Mouse (Mus musculus): Measurements from ENCODE around the gene Psmb8. TPM values are rescaled to one million over a fixed set of nuclear protein-coding genes. Genes with fewer than 3 reads are reported as not detected.
"Not testable (repeated sequence)": the region's sequence is repeated elsewhere in the genome, so short reads cannot be mapped to it uniquely, and the experiment has no call there.

Psmb8 gene
- polyA plus RNA-seq, 1 experiment from 2014 or later: 58.6 TPM

- DNase-seq (ENCODE audit: low spot score) (no peak), ATAC-seq (no peak)
- H3K4me3 ChIP-seq (ENCODE audit: low read depth, low read length): no peak overlapping the region
- no peak overlapping the region for H3K9ac ChIP-seq (replicated peaks; ENCODE audit: low read depth)
- H3K27me3 ChIP-seq (replicated peaks; ENCODE audit: insufficient read depth, low read length): no peaks in the 10 kb centered on the region
- no peaks in the 10 kb centered on the region for H3K36me3 ChIP-seq (ENCODE audit: insufficient read depth, low read length)
- H3K4me2 ChIP-seq (replicated peaks; ENCODE audit: low read depth, low read length): no peak overlapping the region
- whole genome bisulfite sequencing: 92% methylated on average over 3 of the region's 3 CpGs
- no peaks in the 10 kb centered on the region for H3K4me1 ChIP-seq (ENCODE audit: insufficient read depth, low read depth, low read length)
- TF ChIP-seq CTCF (IDR thresholded peaks at IDR 0.05) (no peak), EP300 (IDR thresholded peaks at IDR 0.05) (no peak)
- H3K9me3 ChIP-seq (ENCODE audit: low read length): no peaks in the 10 kb centered on the region
- no peak overlapping the region for H3K27ac ChIP-seq (ENCODE audit: low read length)
Observed at GRCm38 (mm10) chr17:34224816-34225215, 27.3 kb downstream of the Psmb8 start.

GRCm38 (mm10) chr17:34225426-34225825 lies 27.9 kb downstream of the Psmb8 start:
- H3K27me3 ChIP-seq (replicated peaks; ENCODE audit: insufficient read depth, low read length): no peaks in the 10 kb centered on the region
- TF ChIP-seq EP300 (IDR thresholded peaks at IDR 0.05) (no peak), CTCF (IDR thresholded peaks at IDR 0.05) (no peak)
- no peaks in the 10 kb centered on the region for H3K36me3 ChIP-seq (ENCODE audit: insufficient read depth, low read length)
- H3K9ac ChIP-seq (replicated peaks; ENCODE audit: low read depth): no peak overlapping the region
- DNase-seq (ENCODE audit: low spot score) (no peak), ATAC-seq (no peak)
- no peak overlapping the region for H3K4me3 ChIP-seq (ENCODE audit: low read depth, low read length)
- no peak overlapping the region for H3K4me2 ChIP-seq (replicated peaks; ENCODE audit: low read depth, low read length)
- 91% methylated on average over 8 of the region's 8 CpGs for WGBS
- H3K27ac ChIP-seq (ENCODE audit: low read length): no peak overlapping the region
- H3K9me3 ChIP-seq (ENCODE audit: low read length): no peaks in the 10 kb centered on the region
- no peaks in the 10 kb centered on the region for H3K4me1 ChIP-seq (ENCODE audit: insufficient read depth, low read depth, low read length)

GRCm38 (mm10) chr17:34225911-34226310 lies 28.4 kb downstream of the Psmb8 start:
- H3K9me3 ChIP-seq (ENCODE audit: low read length); ATAC-seq; H3K9ac ChIP-seq (replicated peaks; ENCODE audit: low read depth): not testable (repeated sequence)

GRCm38 (mm10) chr17:34230971-34231370 lies 33.5 kb downstream of the Psmb8 start:
- not testable (repeated sequence) for DNase-seq (ENCODE audit: low spot score); H3K4me3 ChIP-seq (ENCODE audit: low read depth, low read length); H3K4me2 ChIP-seq (replicated peaks; ENCODE audit: low read depth, low read length); ATAC-seq; H3K27me3 ChIP-seq (replicated peaks; ENCODE audit: insufficient read depth, low read length); H3K9ac ChIP-seq (replicated peaks; ENCODE audit: low read depth); H3K4me1 ChIP-seq (ENCODE audit: insufficient read depth, low read depth, low read length); H3K27ac ChIP-seq (ENCODE audit: low read length); H3K36me3 ChIP-seq (ENCODE audit: insufficient read depth, low read length); H3K9me3 ChIP-seq (ENCODE audit: low read length)
- 97% methylated on average over 2 of the region's 9 CpGs for WGBS

More at GRCm38 (mm10) chr17:34225911-34226310, 28.4 kb downstream of the Psmb8 start:
- H3K4me3 ChIP-seq (ENCODE audit: low read depth, low read length); DNase-seq (ENCODE audit: low spot score); H3K4me1 ChIP-seq (ENCODE audit: insufficient read depth, low read depth, low read length); H3K27ac ChIP-seq (ENCODE audit: low read length); H3K36me3 ChIP-seq (ENCODE audit: insufficient read depth, low read length); H3K4me2 ChIP-seq (replicated peaks; ENCODE audit: low read depth, low read length); H3K27me3 ChIP-seq (replicated peaks; ENCODE audit: insufficient read depth, low read length): not testable (repeated sequence)
- 98% methylated on average over 13 of the region's 23 CpGs for WGBS

- H3K36me3 ChIP-seq (ENCODE audit: insufficient read depth, low read length); H3K27ac ChIP-seq (ENCODE audit: low read length); H3K9ac ChIP-seq (replicated peaks; ENCODE audit: low read depth); H3K4me1 ChIP-seq (ENCODE audit: insufficient read depth, low read depth, low read length); H3K27me3 ChIP-seq (replicated peaks; ENCODE audit: insufficient read depth, low read length); H3K9me3 ChIP-seq (ENCODE audit: low read length); H3K4me3 ChIP-seq (ENCODE audit: low read depth, low read length); ATAC-seq; H3K4me2 ChIP-seq (replicated peaks; ENCODE audit: low read depth, low read length); DNase-seq (ENCODE audit: low spot score): not testable (repeated sequence)
- WGBS: 88% methylated on average over 5 of the region's 7 CpGs
Observed at GRCm38 (mm10) chr17:34232021-34232420, 34.5 kb downstream of the Psmb8 start.

GRCm38 (mm10) chr17:34234926-34235325 lies 37.4 kb downstream of the Psmb8 start:
- ATAC-seq: peak; percentile 87
- Histone ChIP-seq H3K4me3 (ENCODE audit: low read depth, low read length) (no peak overlapping the region), H3K9ac (replicated peaks; ENCODE audit: low read depth) (no peak overlapping the region), H3K9me3 (ENCODE audit: low read length) (no peaks in the 10 kb centered on the region), H3K27ac (ENCODE audit: low read length) (no peak overlapping the region), H3K36me3 (ENCODE audit: insufficient read depth, low read length) (no peaks in the 10 kb centered on the region), H3K27me3 (replicated peaks; ENCODE audit: insufficient read depth, low read length) (no peaks in the 10 kb centered on the region), H3K4me2 (replicated peaks; ENCODE audit: low read depth, low read length) (no peak overlapping the region), H3K4me1 (ENCODE audit: insufficient read depth, low read depth, low read length) (no peaks in the 10 kb centered on the region)
- 40% methylated on average over 9 of the region's 9 CpGs for WGBS
- DNase-seq (ENCODE audit: low spot score): peak; percentile 83
- TF ChIP-seq EP300 (IDR thresholded peaks at IDR 0.05): no peak
- peak; percentile 90 for TF ChIP-seq CTCF (IDR thresholded peaks at IDR 0.05)

GRCm38 (mm10) chr17:34236691-34237090 lies 39.2 kb downstream of the Psmb8 start:
- no peaks in the 10 kb centered on the region for H3K27me3 ChIP-seq (replicated peaks; ENCODE audit: insufficient read depth, low read length)

More at GRCm38 (mm10) chr17:34236691-34237090, 39.2 kb downstream of the Psmb8 start:
- no peak overlapping the region for H3K4me3 ChIP-seq (ENCODE audit: low read depth, low read length)
- no peaks in the 10 kb centered on the region for H3K36me3 ChIP-seq (ENCODE audit: insufficient read depth, low read length)
- H3K9ac ChIP-seq (replicated peaks; ENCODE audit: low read depth): no peak overlapping the region
- no peak overlapping the region for H3K27ac ChIP-seq (ENCODE audit: low read length)
- no peak for TF ChIP-seq EP300 (IDR thresholded peaks at IDR 0.05)
- no peak for TF ChIP-seq CTCF (IDR thresholded peaks at IDR 0.05)
- H3K4me1 ChIP-seq (ENCODE audit: insufficient read depth, low read depth, low read length): no peaks in the 10 kb centered on the region
- no peaks in the 10 kb centered on the region for H3K9me3 ChIP-seq (ENCODE audit: low read length)
- DNase-seq (ENCODE audit: low spot score) (peak; percentile 47), ATAC-seq (0 out of 2 replicates have a peak, but pooled peaks have one; percentile 36)
- no peak overlapping the region for H3K4me2 ChIP-seq (replicated peaks; ENCODE audit: low read depth, low read length)
- WGBS: 57% methylated on average over 5 of the region's 5 CpGs

Data from lung, postnatal 0 days (tissue).